Mouse (Mus musculus): ENCODE results near the gene Tfcp2.
"Not testable (repeated sequence)": the region's sequence is repeated elsewhere in the genome, so short reads cannot be mapped to it uniquely, and the experiment has no call there.

Gene Tfcp2

GRCm38 (mm10) chr15:100488297-100488696 lies 63.5 kb downstream of the Tfcp2 start:
- intact Hi-C loops (cut with DNase I), result not testable (repeated sequence)

GRCm38 (mm10) chr15:100487050-100487449 lies 64.8 kb downstream of the Tfcp2 start:
- intact Hi-C loops (cut with DNase I), result no loop called here

- intact Hi-C loops (cut with DNase I), result no loop called here
Observed at GRCm38 (mm10) chr15:100486450-100486849, 65.4 kb downstream of the Tfcp2 start.

- intact Hi-C loops (cut with DNase I), result no loop called here
Observed at GRCm38 (mm10) chr15:100485576-100485975, 66.2 kb downstream of the Tfcp2 start.

GRCm38 (mm10) chr15:100478925-100479324 lies 72.9 kb downstream of the Tfcp2 start:
- intact Hi-C loops (cut with DNase I), result no loop called here

- intact Hi-C loops (cut with DNase I), result no loop called here
Observed at GRCm38 (mm10) chr15:100478351-100478750, 73.5 kb downstream of the Tfcp2 start.

GRCm38 (mm10) chr15:100473926-100474503 lies 77.8 kb downstream of the Tfcp2 start:
- intact Hi-C loops (cut with DNase I), result loop anchor here (5.0 kb wide), 1 partner anchor 203 kb away; no protein-coding TSS in a partner anchor

GRCm38 (mm10) chr15:100470037-100470436 lies 81.8 kb downstream of the Tfcp2 start:
- intact Hi-C loops (cut with DNase I), result loop anchor here (5.0 kb wide), 1 partner anchor 207 kb away; no protein-coding TSS in a partner anchor

- intact Hi-C loops (cut with DNase I), result no loop called here
Observed at GRCm38 (mm10) chr15:100469189-100469545, 82.6 kb downstream of the Tfcp2 start.

GRCm38 (mm10) chr15:100468295-100469188 lies 83.3 kb downstream of the Tfcp2 start, which contains the start of gene Letmd1:
Letmd1 (plus strand) TSS chr15:100469023.
- intact Hi-C loops (cut with DNase I), result no loop called here

- intact Hi-C loops (cut with DNase I), result no loop called here
Observed at GRCm38 (mm10) chr15:100467738-100468137, 84.1 kb downstream of the Tfcp2 start.

GRCm38 (mm10) chr15:100465432-100465831 lies 86.4 kb downstream of the Tfcp2 start:
- intact Hi-C loops (cut with DNase I), result no loop called here

GRCm38 (mm10) chr15:100463712-100464111 lies 88.1 kb downstream of the Tfcp2 start:
- intact Hi-C loops (cut with DNase I), result no loop called here

- intact Hi-C loops (cut with DNase I), result no loop called here
Observed at GRCm38 (mm10) chr15:100462086-100462485, 89.7 kb downstream of the Tfcp2 start.

GRCm38 (mm10) chr15:100461646-100462045 lies 90.2 kb downstream of the Tfcp2 start:
- intact Hi-C loops (cut with DNase I), result no loop called here

- intact Hi-C loops (cut with DNase I), result no loop called here
Observed at GRCm38 (mm10) chr15:100460942-100461341, 90.9 kb downstream of the Tfcp2 start.

GRCm38 (mm10) chr15:100458055-100458454 lies 93.8 kb downstream of the Tfcp2 start:
- intact Hi-C loops (cut with DNase I), result loop anchor here (5.0 to 10.0 kb wide), 3 partner anchors 66 to 193 kb away; no protein-coding TSS in a partner anchor

- intact Hi-C loops (cut with DNase I), result loop anchor here (5.0 to 10.0 kb wide), 3 partner anchors 65 to 193 kb away; no protein-coding TSS in a partner anchor
Observed at GRCm38 (mm10) chr15:100457340-100457739, 94.5 kb downstream of the Tfcp2 start.

- intact Hi-C loops (cut with DNase I), result loop anchor here (5.0 to 10.0 kb wide), 3 partner anchors 64 to 192 kb away; no protein-coding TSS in a partner anchor
Observed at GRCm38 (mm10) chr15:100456356-100456991, 95.3 kb downstream of the Tfcp2 start.

- intact Hi-C loops (cut with DNase I), result loop anchor here (5.0 to 10.0 kb wide), 2 partner anchors 50 to 188 kb away; no protein-coding TSS in a partner anchor
Observed at GRCm38 (mm10) chr15:100452486-100452885, 99.3 kb downstream of the Tfcp2 start.

- intact Hi-C loops (cut with DNase I), result loop anchor here (5.0 to 10.0 kb wide), 2 partner anchors 49 to 186 kb away; no protein-coding TSS in a partner anchor
Observed at GRCm38 (mm10) chr15:100451245-100451644, 100.6 kb downstream of the Tfcp2 start.

All from adrenal gland (tissue).